12 mouse cellular contexts compared by ENCODE assay signal in the genomic region with DNA sequence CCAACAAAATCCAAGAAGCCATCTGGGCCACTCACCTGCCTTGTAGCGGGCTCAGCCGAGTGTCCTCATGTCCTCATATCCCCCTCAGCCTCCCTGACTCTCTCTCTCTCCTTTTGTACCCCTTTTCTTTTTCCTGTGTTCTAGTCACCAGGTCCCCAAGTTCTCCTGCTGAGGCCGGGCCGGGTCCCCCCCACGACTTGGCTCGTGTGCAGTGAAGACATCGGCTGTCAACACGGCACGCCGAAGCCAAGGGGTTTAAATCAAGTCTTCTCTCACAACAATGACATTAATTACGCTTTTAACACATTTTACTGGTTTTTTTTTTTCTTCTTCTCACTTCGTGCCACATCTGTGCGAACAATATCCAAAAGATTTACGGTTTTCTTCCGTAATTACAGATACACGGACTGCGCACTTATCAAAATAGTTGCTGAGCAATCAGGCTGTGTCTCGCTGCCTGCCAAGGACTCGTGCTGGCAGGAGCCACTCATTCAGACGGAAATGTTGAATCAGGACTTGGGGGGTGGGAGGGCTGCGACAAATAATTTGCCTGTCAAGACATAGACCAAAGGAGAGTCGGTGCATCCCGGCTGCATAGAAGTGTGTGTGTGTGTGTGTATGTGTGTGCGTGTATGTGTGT. TPM values are rescaled to one million over a fixed set of nuclear protein-coding genes. Genes with fewer than 3 reads are reported as not detected.
DNase-seq lines count a peak whose midpoint lies in the region; ATAC-seq lines count a peak whose summit lies in the region.
"Had no signal": no experiment of that assay in that cellular context is flagged by ENCODE, and none has a peak within 500 bp of the region (broad histone marks: within the 10 kb centered on the region; RNA-seq: fewer than 3 reads in every experiment).

No protein-coding gene starts in this region.

- WGBS in embryonic facial prominence, embryonic 14.5 days: 59% methylated on average over 24 of the region's 24 CpGs
- 75% methylated on average over 24 of the region's 24 CpGs for WGBS in embryonic facial prominence, embryonic 10.5 days
- 80% methylated on average over 24 of the region's 24 CpGs for WGBS in midbrain, embryonic 11.5 days
- 84% methylated on average over 24 of the region's 24 CpGs for WGBS in midbrain, embryonic 10.5 days
- WGBS in hindbrain, embryonic 15.5 days: 27% methylated on average over 24 of the region's 24 CpGs
- 16% methylated on average over 24 of the region's 24 CpGs for WGBS in neural tube, embryonic 14.5 days

- H3K9ac ChIP-seq in embryonic facial prominence, embryonic 14.5 days (ENCODE audit: low read depth, low read length): no peak overlapping the region
- H3K9ac ChIP-seq in midbrain, embryonic 11.5 days (ENCODE audit: low read length): no peak overlapping the region
- no peak overlapping the region for H3K9ac ChIP-seq in hindbrain, embryonic 15.5 days
- no peak overlapping the region for H3K9ac ChIP-seq in neural tube, embryonic 14.5 days (replicated peaks; ENCODE audit: low read depth, low read length)
- H3K9ac ChIP-seq: liver, embryonic 14.5 days had no signal

- DNase-seq in embryonic facial prominence, embryonic 14.5 days (ENCODE audit: low spot score): peak; percentile 29
- DNase-seq in embryonic facial prominence, embryonic 10.5 days (ENCODE audit: low spot score): no peak
- peak; percentile 72 for DNase-seq in midbrain, embryonic 11.5 days (ENCODE audit: low spot score, missing footprints)
- DNase-seq in midbrain, embryonic 10.5 days (ENCODE audit: low spot score): no peak
- DNase-seq in MN1 (ENCODE audit: low spot score): no peak
- DNase-seq in cerebellum, postnatal 25 days: no peak
- DNase-seq: cerebellum, adult 2 months; right cerebral cortex, postnatal 14 days had no signal

- no peak overlapping the region for H3K27ac ChIP-seq in embryonic facial prominence, embryonic 14.5 days (replicated peaks; ENCODE audit: low read depth, low read length)
- H3K27ac ChIP-seq in embryonic facial prominence, embryonic 10.5 days (replicated peaks): no peak overlapping the region
- no peak overlapping the region for H3K27ac ChIP-seq in midbrain, embryonic 11.5 days (ENCODE audit: low read depth, low read length)
- no peak overlapping the region for H3K27ac ChIP-seq in midbrain, embryonic 10.5 days (replicated peaks)
- H3K27ac ChIP-seq in hindbrain, embryonic 15.5 days (replicated peaks): peak overlapping the region; percentile 48; the same call in 1 of the 2 replicates
- H3K27ac ChIP-seq in neural tube, embryonic 14.5 days (ENCODE audit: low read depth, low read length): no peak overlapping the region
- H3K27ac ChIP-seq: liver, embryonic 14.5 days had no signal

- no peak overlapping the region for H3K4me3 ChIP-seq in embryonic facial prominence, embryonic 14.5 days (ENCODE audit: low read depth, low read length)
- H3K4me3 ChIP-seq in embryonic facial prominence, embryonic 10.5 days: no peak overlapping the region
- H3K4me3 ChIP-seq in midbrain, embryonic 11.5 days (ENCODE audit: low read depth, low read length): no peak overlapping the region
- H3K4me3 ChIP-seq in midbrain, embryonic 10.5 days: no peak overlapping the region
- no peak overlapping the region for H3K4me3 ChIP-seq in hindbrain, embryonic 15.5 days
- no peak overlapping the region for H3K4me3 ChIP-seq in neural tube, embryonic 14.5 days (ENCODE audit: low read depth, low read length)

- H3K4me1 ChIP-seq in embryonic facial prominence, embryonic 14.5 days (ENCODE audit: control insufficient read depth, insufficient read depth, low read length): no peaks in the 10 kb centered on the region
- H3K4me1 ChIP-seq in embryonic facial prominence, embryonic 10.5 days: peaks cover 9% of the 10 kb centered on the region
- no peaks in the 10 kb centered on the region for H3K4me1 ChIP-seq in midbrain, embryonic 11.5 days (ENCODE audit: control insufficient read depth, insufficient read depth, low read length)
- H3K4me1 ChIP-seq in midbrain, embryonic 10.5 days: peaks cover 12% of the 10 kb centered on the region
- peaks cover 15% of the 10 kb centered on the region for H3K4me1 ChIP-seq in hindbrain, embryonic 15.5 days (replicated peaks)
- H3K4me1 ChIP-seq in neural tube, embryonic 14.5 days (ENCODE audit: control insufficient read depth, insufficient read depth, low read length): peaks cover 11% of the 10 kb centered on the region

- H3K27me3 ChIP-seq in embryonic facial prominence, embryonic 14.5 days (replicated peaks; ENCODE audit: control insufficient read depth, insufficient read depth, low read length): no peaks in the 10 kb centered on the region
- peaks cover 37% of the 10 kb centered on the region for H3K27me3 ChIP-seq in embryonic facial prominence, embryonic 10.5 days (replicated peaks; ENCODE audit: low read depth, poor library complexity, severe bottlenecking)
- H3K27me3 ChIP-seq in midbrain, embryonic 11.5 days (ENCODE audit: control insufficient read depth, insufficient read depth, low read length): no peaks in the 10 kb centered on the region
- H3K27me3 ChIP-seq in midbrain, embryonic 10.5 days (ENCODE audit: low read depth, poor library complexity, severe bottlenecking): peaks cover 21% of the 10 kb centered on the region; the same call in 1 of the 2 replicates
- H3K27me3 ChIP-seq in hindbrain, embryonic 15.5 days: no peaks in the 10 kb centered on the region
- H3K27me3 ChIP-seq in neural tube, embryonic 14.5 days (ENCODE audit: control insufficient read depth, insufficient read depth, low read length): no peaks in the 10 kb centered on the region

- ATAC-seq in embryonic facial prominence, embryonic 14.5 days (ENCODE audit: low read depth): no peak
- no peak for ATAC-seq in midbrain, embryonic 11.5 days (ENCODE audit: low FRiP score)
- ATAC-seq in hindbrain, embryonic 15.5 days (ENCODE audit: low FRiP score, low read depth): no peak
- peak; percentile 36; the same call in 1 of the 2 replicates for ATAC-seq in neural tube, embryonic 14.5 days (ENCODE audit: low read depth)

- H3K36me3 ChIP-seq in embryonic facial prominence, embryonic 14.5 days (ENCODE audit: control insufficient read depth, insufficient read depth, low read length): no peaks in the 10 kb centered on the region
- no peaks in the 10 kb centered on the region for H3K36me3 ChIP-seq in embryonic facial prominence, embryonic 10.5 days (replicated peaks)
- H3K36me3 ChIP-seq in midbrain, embryonic 11.5 days (ENCODE audit: control insufficient read depth, insufficient read depth, low read length): no peaks in the 10 kb centered on the region
- H3K36me3 ChIP-seq in midbrain, embryonic 10.5 days: no peaks in the 10 kb centered on the region
- no peaks in the 10 kb centered on the region for H3K36me3 ChIP-seq in hindbrain, embryonic 15.5 days
- H3K36me3 ChIP-seq in neural tube, embryonic 14.5 days (ENCODE audit: control insufficient read depth, insufficient read depth, low read length): no peaks in the 10 kb centered on the region

- H3K9me3 ChIP-seq in embryonic facial prominence, embryonic 14.5 days (ENCODE audit: control insufficient read depth, low read length): no peaks in the 10 kb centered on the region
- H3K9me3 ChIP-seq in embryonic facial prominence, embryonic 10.5 days: no peaks in the 10 kb centered on the region
- H3K9me3 ChIP-seq in midbrain, embryonic 11.5 days (ENCODE audit: control insufficient read depth, low read length): no peaks in the 10 kb centered on the region
- H3K9me3 ChIP-seq in midbrain, embryonic 10.5 days (replicated peaks): no peaks in the 10 kb centered on the region
- no peaks in the 10 kb centered on the region for H3K9me3 ChIP-seq in hindbrain, embryonic 15.5 days
- no peaks in the 10 kb centered on the region for H3K9me3 ChIP-seq in neural tube, embryonic 14.5 days (ENCODE audit: control insufficient read depth, low read length)

- H3K4me2 ChIP-seq in embryonic facial prominence, embryonic 14.5 days (ENCODE audit: low read depth, low read length): no peak overlapping the region
- H3K4me2 ChIP-seq in midbrain, embryonic 11.5 days: no peak overlapping the region
- peak overlapping the region; percentile 9; the same call in 1 of the 2 replicates for H3K4me2 ChIP-seq in hindbrain, embryonic 15.5 days
- H3K4me2 ChIP-seq in neural tube, embryonic 14.5 days (ENCODE audit: low read depth, low read length): peak overlapping the region; percentile 27; the same call in 1 of the 2 replicates
- H3K4me2 ChIP-seq: heart, embryonic 11.5 days had no signal

RNA-seq across cellular contexts. Expression of a gene that starts 46.5 kb away (rescaled TPM):
- 18.8 and 20.3 TPM in 2 replicates for polyA plus RNA-seq in embryonic facial prominence, embryonic 14.5 days (2014; fragmentation: Nextera tagmentation; extraction: Ambion mirVana)
- 56.5 and 60.0 TPM in 2 replicates for polyA plus RNA-seq in embryonic facial prominence, embryonic 10.5 days (2016; fragmentation: Nextera tagmentation; extraction: Ambion mirVana)
- 25.9 and 27.9 TPM in 2 replicates for polyA plus RNA-seq in midbrain, embryonic 11.5 days (2014; fragmentation: Nextera tagmentation; extraction: Ambion mirVana)
- polyA plus RNA-seq in midbrain, embryonic 10.5 days (2016; fragmentation: Nextera tagmentation; extraction: Ambion mirVana): 46.7 and 52.9 TPM in 2 replicates
- 40.3 and 42.0 TPM in 2 replicates for polyA plus RNA-seq in hindbrain, embryonic 15.5 days (2015; fragmentation: Nextera tagmentation; extraction: Ambion mirVana)
- polyA plus RNA-seq in neural tube, embryonic 14.5 days (2014; fragmentation: Nextera tagmentation; extraction: Ambion mirVana): 22.6 and 27.4 TPM in 2 replicates

RNA-seq across cellular contexts. Expression of a gene that starts 57.8 kb away (rescaled TPM):
- polyA plus RNA-seq in embryonic facial prominence, embryonic 14.5 days (2014; fragmentation: Nextera tagmentation; extraction: Ambion mirVana): 17.8 and 18.3 TPM in 2 replicates
- 7.9 TPM in 2 replicates for polyA plus RNA-seq in embryonic facial prominence, embryonic 10.5 days (2016; fragmentation: Nextera tagmentation; extraction: Ambion mirVana)
- 5.8 and 9.4 TPM in 2 replicates for polyA plus RNA-seq in midbrain, embryonic 11.5 days (2014; fragmentation: Nextera tagmentation; extraction: Ambion mirVana)
- polyA plus RNA-seq in midbrain, embryonic 10.5 days (2016; fragmentation: Nextera tagmentation; extraction: Ambion mirVana): 6.9 and 8.1 TPM in 2 replicates
- polyA plus RNA-seq in hindbrain, embryonic 15.5 days (2015; fragmentation: Nextera tagmentation; extraction: Ambion mirVana): 8.0 TPM in 2 replicates
- polyA plus RNA-seq in neural tube, embryonic 14.5 days (2014; fragmentation: Nextera tagmentation; extraction: Ambion mirVana): 6.4 and 8.5 TPM in 2 replicates

Comparison
In these comparisons a context has a peak if more than half of its experiments do, and no peak if none do; other contexts are left out.
1. DNase-seq: peak in embryonic facial prominence, embryonic 14.5 days (single experiment) and midbrain, embryonic 11.5 days (single experiment); none in embryonic facial prominence, embryonic 10.5 days (single experiment), midbrain, embryonic 10.5 days (single experiment), MN1 (single experiment) and cerebellum, postnatal 25 days (0 of 2).
2. H3K4me2 ChIP-seq: peak in hindbrain, embryonic 15.5 days (single experiment) and neural tube, embryonic 14.5 days (single experiment); none in embryonic facial prominence, embryonic 14.5 days (single experiment) and midbrain, embryonic 11.5 days (single experiment).